Mouse (Mus musculus) forebrain, postnatal 0 days (tissue): ENCODE data around the gene Adra1b. TPM values are rescaled to one million over a fixed set of nuclear protein-coding genes. Genes with fewer than 3 reads are reported as not detected.

ENCODE experiments used
- ATAC-seq: fragments of 200-750 bp; cut with Nextera tagmentation; 2 replicates; pipeline ENCODE4 v1.8.0; 2017; ENCODE audit warnings: mild to moderate bottlenecking, moderate library complexity
- DNase-seq: peaks from one replicate; pipeline ENCODE4 v3.0.0-alpha.2; 2015
- H3K27ac ChIP-seq: fragments of 300-500 bp; sonication (generic); 2 replicates; pipeline ENCODE4 v1.5.1; 2014; ENCODE audit warnings: low read depth, mild to moderate bottlenecking, antibody characterized with exemption, low read length, moderate library complexity, mixed read lengths
- H3K27me3 ChIP-seq: fragments of 300-500 bp; sonication (generic); 2 replicates; pipeline ENCODE4 v1.6.1; 2014; ENCODE audit warnings: mild to moderate bottlenecking, low read length, mixed read lengths; ENCODE audit not compliant: insufficient read depth
- H3K36me3 ChIP-seq: fragments of 300-500 bp; sonication (generic); 2 replicates; pipeline ENCODE4 v1.6.1; 2014; ENCODE audit warnings: mild to moderate bottlenecking, moderate library complexity; ENCODE audit not compliant: insufficient read depth
- H3K4me1 ChIP-seq: fragments of 300-500 bp; sonication (generic); 2 replicates; pipeline ENCODE4 v1.6.1; 2014; ENCODE audit warnings: antibody characterized with exemption; ENCODE audit not compliant: insufficient read depth
- H3K4me2 ChIP-seq: fragments of 300-500 bp; sonication (generic); 2 replicates; pipeline ENCODE4 v1.6.1; 2014; ENCODE audit warnings: low read depth, mild to moderate bottlenecking, moderate library complexity
- H3K4me3 ChIP-seq: fragments of 300-500 bp; sonication (generic); 2 replicates; pipeline ENCODE4 v1.5.1; 2014; ENCODE audit warnings: low read depth, low read length, mixed read lengths
- H3K9ac ChIP-seq: fragments of 300-500 bp; sonication (generic); 2 replicates; pipeline ENCODE4 v1.6.1; 2014; ENCODE audit warnings: mild to moderate bottlenecking
- H3K9me3 ChIP-seq: fragments of 300-500 bp; sonication (generic); 2 replicates; pipeline ENCODE4 v1.6.1; 2016; ENCODE audit warnings: low read length
- CTCF ChIP-seq: sonication (generic); IDR thresholded peaks from 2 replicates; pipeline ENCODE4 v1.5.1; 2016; ENCODE audit warnings: antibody characterized with exemption, control low read depth, low read depth
- WGBS: fragments of 180-500 bp; shearing (Covaris S2); extraction: QIAGEN DNeasy Blood & Tissue Kit; methylation state at CpG from one replicate; pipeline ENCODE4 v1.1.7; 2014; 5-methylcytosine and 5-hydroxymethylcytosine counted together
- polyA plus RNA-seq: library from polyadenylated mRNA; unstranded; fragments of >200 nt; fragmentation: Nextera tagmentation; extraction: Ambion mirVana; gene quantifications from 2 replicates; pipeline ENCODE4 v1.2.1, GENCODE M21; 2015
- total RNA-seq: library from RNA; depleted of rRNA; stranded (reverse); fragments of >200 nt; gene quantifications from 2 replicates; pipeline ENCODE4 v1.2.3, GENCODE M21; 2014

Adra1b gene
- total and polyA plus RNA-seq, 2 experiments from 2014 or later: 6.5 to 12.1 TPM

- H3K4me1 ChIP-seq: no peaks in the 10 kb centered on the region
- no peak overlapping the region for H3K27ac ChIP-seq
- WGBS: 74% methylated on average over 11 of the region's 11 CpGs
- peak overlapping the region; percentile 60; the same call in 1 of the 2 replicates for H3K4me2 ChIP-seq
- ATAC-seq (no peak), DNase-seq (no peak)
- TF ChIP-seq CTCF: no peak
- H3K9me3 ChIP-seq: no peaks in the 10 kb centered on the region
- peaks cover 5% of the 10 kb centered on the region for H3K27me3 ChIP-seq
- no peaks in the 10 kb centered on the region for H3K36me3 ChIP-seq
- H3K9ac ChIP-seq: no peak overlapping the region
- no peak overlapping the region for H3K4me3 ChIP-seq
Observed at GRCm38 (mm10) chr11:43767749-43768148, 133.3 kb downstream of the Adra1b start.

DNA sequence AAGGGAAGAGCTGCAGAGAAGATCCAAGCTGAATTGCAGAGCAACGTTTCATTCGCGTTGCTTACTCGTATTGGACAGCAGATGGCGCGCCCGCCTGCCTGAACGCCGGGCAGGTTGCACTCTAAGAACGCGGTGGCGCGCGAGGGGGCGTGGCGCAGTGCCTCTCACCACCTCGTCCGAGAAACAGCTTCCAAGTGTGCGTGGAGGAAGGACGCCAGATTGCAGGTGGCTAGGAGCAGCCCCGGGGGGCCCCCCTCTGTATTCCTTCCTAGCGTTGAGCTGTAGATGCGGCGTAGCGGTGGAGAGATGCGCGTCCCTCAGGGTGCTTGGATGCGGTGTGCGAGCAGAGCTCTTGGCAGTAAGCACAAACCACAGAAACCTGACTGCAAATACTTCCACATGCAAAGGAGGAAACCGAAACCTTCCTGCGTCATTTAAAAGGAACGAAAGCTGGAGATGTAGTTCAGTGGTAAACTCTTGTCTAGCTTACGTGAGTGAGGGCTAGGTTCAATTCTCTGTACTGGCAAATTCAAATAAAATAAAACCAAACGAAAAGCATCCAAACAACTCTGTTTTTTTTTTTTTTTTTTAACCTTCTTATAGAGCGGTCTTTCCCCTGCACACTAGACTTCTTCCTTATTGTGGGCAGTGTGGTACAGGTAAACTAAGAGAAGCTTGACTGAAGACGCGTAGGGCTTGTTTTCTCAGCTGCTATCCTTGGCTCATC lies 133.9 kb downstream of the Adra1b start:
- WGBS: 5% methylated on average over 37 of the region's 37 CpGs
- Histone ChIP-seq H3K36me3 (no peaks in the 10 kb centered on the region), H3K4me3 (peak overlapping the region; percentile 43), H3K4me2 (peak overlapping the region; percentile 60), H3K9me3 (no peaks in the 10 kb centered on the region), H3K4me1 (no peaks in the 10 kb centered on the region), H3K27me3 (peaks cover 5% of the 10 kb centered on the region), H3K27ac (no peak overlapping the region), H3K9ac (peak overlapping the region; percentile 26; the same call in 1 of the 2 replicates)
- peak; percentile 97 for TF ChIP-seq CTCF
- peak; percentile 91 for DNase-seq
- ATAC-seq: peak; percentile 96

DNA sequence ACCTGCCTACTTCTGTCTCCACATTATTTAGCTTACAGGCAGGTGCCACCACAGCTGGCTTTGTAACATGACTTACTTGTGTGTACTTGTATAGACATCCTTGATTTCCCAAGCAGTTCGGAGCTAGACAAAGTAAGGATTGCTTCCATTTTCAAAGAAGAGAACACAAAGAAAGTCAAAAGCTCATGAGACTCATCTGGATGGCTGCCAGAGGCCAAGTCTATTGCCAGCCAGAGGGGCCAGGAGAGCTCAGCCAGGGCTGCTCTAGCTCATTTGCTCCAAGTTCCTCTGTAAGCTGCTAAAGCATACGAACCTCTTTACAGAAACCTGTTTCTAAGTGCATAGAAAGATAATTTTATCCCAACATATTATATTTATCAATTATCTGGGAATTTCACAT lies 142.6 kb downstream of the Adra1b start:
- Histone ChIP-seq H3K4me3 (no peak overlapping the region), H3K4me1 (no peaks in the 10 kb centered on the region), H3K27me3 (no peaks in the 10 kb centered on the region; the same call in 1 of the 2 replicates), H3K27ac (no peak overlapping the region), H3K9me3 (no peaks in the 10 kb centered on the region), H3K4me2 (no peak overlapping the region), H3K36me3 (no peaks in the 10 kb centered on the region), H3K9ac (no peak overlapping the region)
- no peak for ATAC-seq
- TF ChIP-seq CTCF: no peak
- no peak for DNase-seq
- 62% methylated on average over 2 of the region's 2 CpGs for WGBS

DNA sequence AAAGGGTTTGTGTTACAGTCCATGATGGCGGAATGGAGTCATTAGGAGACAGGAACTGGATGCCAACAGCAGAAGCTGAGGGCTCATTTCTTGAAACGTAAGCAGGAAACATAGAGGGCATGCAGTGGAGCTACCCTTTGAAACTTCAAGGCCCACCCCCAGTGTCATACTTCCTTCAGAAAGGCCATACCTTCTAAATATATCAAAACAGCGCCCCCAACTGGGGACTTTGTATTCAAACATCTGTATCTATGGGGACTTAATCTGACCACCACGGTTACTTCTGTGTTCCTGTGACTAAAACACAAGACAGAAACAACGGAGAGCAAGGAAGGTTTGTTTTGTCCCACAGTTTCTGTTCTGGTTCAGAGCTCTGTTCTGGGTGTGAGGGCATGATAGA lies 145.6 kb downstream of the Adra1b start:
- no peaks in the 10 kb centered on the region for H3K4me1 ChIP-seq
- TF ChIP-seq CTCF: no peak
- ATAC-seq (no peak), DNase-seq (no peak)
- H3K4me2 ChIP-seq: no peak overlapping the region
- 76% methylated on average over 5 of the region's 5 CpGs for WGBS
- no peak overlapping the region for H3K4me3 ChIP-seq
- no peak overlapping the region for H3K9ac ChIP-seq
- H3K9me3 ChIP-seq: no peaks in the 10 kb centered on the region
- H3K36me3 ChIP-seq: no peaks in the 10 kb centered on the region
- no peak overlapping the region for H3K27ac ChIP-seq
- H3K27me3 ChIP-seq: no peaks in the 10 kb centered on the region

- no peaks in the 10 kb centered on the region for H3K27me3 ChIP-seq
- no peak for TF ChIP-seq CTCF
- no peaks in the 10 kb centered on the region for H3K9me3 ChIP-seq
- WGBS: 80% methylated on average over 1 of the region's 1 CpGs
- no peak overlapping the region for H3K9ac ChIP-seq
- H3K36me3 ChIP-seq: no peaks in the 10 kb centered on the region
- H3K4me2 ChIP-seq: no peak overlapping the region
- no peak for DNase-seq
- H3K4me3 ChIP-seq: no peak overlapping the region
- no peak overlapping the region for H3K27ac ChIP-seq
- no peak for ATAC-seq
- H3K4me1 ChIP-seq: no peaks in the 10 kb centered on the region
Observed at GRCm38 (mm10) chr11:43754568-43754967, 146.4 kb downstream of the Adra1b start.

DNA sequence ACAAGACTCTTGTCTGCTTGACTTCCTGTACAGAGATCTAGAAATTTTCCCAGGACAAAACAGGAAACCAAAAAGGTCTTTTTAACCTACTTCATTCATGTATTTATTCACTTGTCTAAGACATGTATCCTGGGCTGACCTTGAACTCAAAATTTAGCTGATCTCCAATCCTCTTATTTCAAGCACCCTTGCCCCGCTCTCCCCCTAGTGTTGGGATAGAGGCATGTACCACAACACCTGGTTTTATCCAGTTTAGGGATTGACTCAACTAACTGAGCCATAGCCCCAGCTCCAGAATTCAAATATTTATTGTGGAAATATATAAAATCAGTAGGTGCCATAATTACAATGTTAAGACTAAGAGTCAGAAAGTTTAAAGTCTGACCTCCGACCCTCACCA lies 149.5 kb downstream of the Adra1b start:
- Histone ChIP-seq H3K27ac (no peak overlapping the region), H3K9me3 (no peaks in the 10 kb centered on the region), H3K27me3 (no peaks in the 10 kb centered on the region), H3K9ac (no peak overlapping the region), H3K4me2 (no peak overlapping the region), H3K4me3 (no peak overlapping the region), H3K36me3 (no peaks in the 10 kb centered on the region), H3K4me1 (peaks cover 4% of the 10 kb centered on the region; the same call in 1 of the 2 replicates)
- DNase-seq (no peak), ATAC-seq (no peak)
- 75% methylated on average over 2 of the region's 2 CpGs for WGBS
- TF ChIP-seq CTCF: 0 out of 2 replicates have a peak, but pooled peaks have one; percentile 11
